Mouse (Mus musculus): ENCODE measurements around the gene Aif1.

DNA sequence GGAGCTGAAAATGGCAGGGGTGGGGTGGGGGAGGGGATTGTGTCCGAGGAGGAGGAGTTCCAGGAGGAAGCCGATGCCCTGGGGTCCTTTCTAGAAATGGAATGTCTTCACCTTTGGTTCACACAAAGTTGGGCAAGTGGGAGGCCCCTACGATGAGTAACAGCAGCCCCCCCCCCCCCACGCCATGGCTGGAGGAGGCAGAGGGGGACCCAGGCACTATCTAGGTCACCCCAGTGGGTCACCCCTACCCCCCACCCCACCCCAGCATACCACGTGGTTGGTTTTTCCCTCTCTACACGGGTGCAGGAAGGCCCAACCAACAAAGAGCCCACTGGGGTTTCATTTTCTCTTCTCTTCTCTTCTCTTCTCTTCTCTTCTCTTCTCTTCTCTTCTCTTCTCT is 21.3 kb upstream of the Aif1 start:
- TF ChIP-seq CTCF (IDR thresholded peaks at IDR 0.05; ENCODE audit: borderline replicate concordance, control insufficient read depth, extremely low read depth, insufficient read depth, low read length, poor library complexity) (no peak), POLR2A (IDR thresholded peaks at IDR 0.05; ENCODE audit: control insufficient read depth, extremely low read depth, insufficient read depth, low read length, poor library complexity) (no peak)

Measured in thymus, adult 2 months (tissue).